32 mouse cellular contexts compared by ENCODE assay signal in genomic region chr13:95715356-95715755, GRCm38 (mm10). TPM values are rescaled to one million over a fixed set of nuclear protein-coding genes. Genes with fewer than 3 reads are reported as not detected.
"Had no signal": no experiment of that assay in that cellular context is flagged by ENCODE, and none has a peak within 500 bp of the region (broad histone marks: within the 10 kb centered on the region; RNA-seq: fewer than 3 reads in every experiment).

No protein-coding gene starts in this region.

- H3K9me3 ChIP-seq: limb, embryonic 10.5 days; limb, embryonic 12.5 days; limb, embryonic 13.5 days; limb, embryonic 15.5 days; liver, embryonic 12.5 days; liver, embryonic 13.5 days; liver, embryonic 15.5 days; lung, embryonic 15.5 days; megakaryocyte, embryonic 14.5 days; midbrain, embryonic 10.5 days; midbrain, embryonic 12.5 days; midbrain, embryonic 13.5 days; midbrain, embryonic 15.5 days; neural tube, embryonic 12.5 days had no signal

- H3K4me1 ChIP-seq: limb, embryonic 12.5 days; midbrain, embryonic 12.5 days; midbrain, embryonic 13.5 days; midbrain, embryonic 15.5 days; neural tube, embryonic 12.5 days had no signal

- ATAC-seq: liver, embryonic 12.5 days; liver, postnatal 0 days; lung, postnatal 0 days; midbrain, embryonic 13.5 days; midbrain, embryonic 15.5 days; midbrain, embryonic 16.5 days had no signal

- H3K36me3 ChIP-seq: limb, embryonic 10.5 days; limb, embryonic 12.5 days; limb, embryonic 13.5 days; limb, embryonic 15.5 days; liver, embryonic 13.5 days; lung, embryonic 15.5 days; midbrain, embryonic 12.5 days; midbrain, embryonic 13.5 days; midbrain, embryonic 15.5 days; neural tube, embryonic 12.5 days had no signal

- H3K27ac ChIP-seq: limb, embryonic 10.5 days; limb, embryonic 12.5 days; limb, embryonic 13.5 days; limb, embryonic 15.5 days; liver, embryonic 12.5 days; liver, embryonic 13.5 days; liver, embryonic 14.5 days; liver, embryonic 15.5 days; lung, embryonic 15.5 days; macrophage; midbrain, embryonic 10.5 days; midbrain, embryonic 12.5 days; midbrain, embryonic 13.5 days; midbrain, embryonic 15.5 days; neural tube, embryonic 12.5 days had no signal

- H3K4me2 ChIP-seq: limb, embryonic 12.5 days; limb, embryonic 13.5 days; limb, embryonic 15.5 days; liver, embryonic 11.5 days; liver, embryonic 12.5 days; liver, embryonic 13.5 days; liver, embryonic 15.5 days; lung, embryonic 14.5 days; lung, embryonic 15.5 days; midbrain, embryonic 11.5 days; midbrain, embryonic 12.5 days; midbrain, embryonic 13.5 days; midbrain, embryonic 15.5 days; neural tube, embryonic 12.5 days had no signal

- H3K4me3 ChIP-seq: limb, embryonic 10.5 days; limb, embryonic 12.5 days; limb, embryonic 13.5 days; limb, embryonic 15.5 days; liver, embryonic 12.5 days; liver, embryonic 13.5 days; liver, embryonic 15.5 days; lung, embryonic 15.5 days; megakaryocyte, embryonic 14.5 days; midbrain, embryonic 10.5 days; midbrain, embryonic 12.5 days; midbrain, embryonic 13.5 days; midbrain, embryonic 15.5 days; myocyte; neural tube, embryonic 12.5 days had no signal

- H3K9ac ChIP-seq: limb, embryonic 12.5 days; limb, embryonic 13.5 days; limb, embryonic 15.5 days; liver, embryonic 12.5 days; liver, embryonic 13.5 days; liver, embryonic 14.5 days; liver, embryonic 15.5 days; liver, postnatal 0 days; lung, embryonic 14.5 days; lung, embryonic 15.5 days; midbrain, embryonic 12.5 days; midbrain, embryonic 13.5 days; midbrain, embryonic 15.5 days; neural tube, embryonic 12.5 days had no signal

- H3K27me3 ChIP-seq: limb, embryonic 12.5 days; limb, embryonic 13.5 days; limb, embryonic 15.5 days; liver, embryonic 12.5 days; liver, embryonic 13.5 days; liver, embryonic 15.5 days; lung, embryonic 15.5 days; megakaryocyte, embryonic 14.5 days; midbrain, embryonic 12.5 days; midbrain, embryonic 13.5 days; midbrain, embryonic 15.5 days; neural tube, embryonic 12.5 days had no signal

- DNase-seq: liver; liver, embryonic 13.5 days; liver, postnatal 0 days; lung, adult 18-20 months; lung, adult 2 months; lung, postnatal 10 days; lung, postnatal 14 days; lung, postnatal 36 days; lung, postnatal 4 days; midbrain, embryonic 14.5 days had no signal

RNA-seq across cellular contexts. Expression of gene F2rl2, which starts 18.7 kb away (rescaled TPM):
- total RNA-seq: liver, adult 2 months had no signal
